Mouse (Mus musculus) adrenal gland, postnatal 36 days (tissue): ENCODE measurements around the gene Hoxd13. TPM values are rescaled to one million over a fixed set of nuclear protein-coding genes. Genes with fewer than 3 reads are reported as not detected.
A peak's percentile ranks its signal among the peaks of the same experiment; 100 is the strongest.

Source experiments
- DNase-seq, 2 experiments: peaks; one replicate each; pipeline ENCODE4 v3.0.0; 2021; ENCODE audit warnings: mixed read lengths in 1 of 2
- long read RNA-seq, 2 experiments: library from polyadenylated mRNA; stranded (forward); transcript quantifications; one replicate each; pipeline ENCODE4 v2.0.0; 2021; ENCODE audit warnings: borderline sequencing depth in 2 of 2
- total RNA-seq, 2 experiments: library from RNA; stranded (reverse); gene quantifications; 2 replicates each; pipeline ENCODE4 v1.2.3; 2021

The Hoxd13 gene
- not detected for total RNA-seq
- long read RNA-seq, experiment 1 = 0 reads
- long read RNA-seq, experiment 2 = 0 reads

DNA sequence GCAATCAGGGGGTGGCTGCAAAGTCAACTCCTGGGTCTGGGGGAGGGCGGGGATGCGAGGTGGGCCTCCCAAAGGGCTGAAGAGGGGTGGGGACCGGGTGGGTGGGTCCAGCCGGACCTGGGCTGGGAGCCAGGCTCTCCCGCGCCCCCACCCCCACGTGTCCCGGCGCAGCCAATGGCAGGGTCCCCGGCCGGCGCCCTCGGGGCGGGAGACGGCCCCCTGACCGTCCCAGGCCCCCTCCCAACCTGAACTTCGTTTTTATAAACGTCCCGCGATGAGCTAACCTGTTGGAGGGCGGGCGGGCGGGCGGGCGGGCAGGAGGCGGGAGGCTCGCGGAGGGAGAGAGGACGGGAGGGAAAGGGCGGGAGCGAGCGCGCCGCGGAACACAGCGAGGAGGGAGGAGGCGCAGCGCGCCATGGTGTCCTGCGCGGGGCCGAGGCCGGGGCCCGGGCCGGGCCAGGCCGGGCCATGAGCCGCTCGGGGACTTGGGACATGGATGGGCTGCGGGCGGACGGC lies at the start of gene Hoxd13:
Gene Hoxd13 (plus strand): TSS at position 469 of the 516 bp plus-strand sequence.
- DNase-seq = no peak

GRCm38 (mm10) chr2:74619676-74620246 lies 48.3 kb upstream of the Hoxd13 start:
- no peak for DNase-seq

DNA sequence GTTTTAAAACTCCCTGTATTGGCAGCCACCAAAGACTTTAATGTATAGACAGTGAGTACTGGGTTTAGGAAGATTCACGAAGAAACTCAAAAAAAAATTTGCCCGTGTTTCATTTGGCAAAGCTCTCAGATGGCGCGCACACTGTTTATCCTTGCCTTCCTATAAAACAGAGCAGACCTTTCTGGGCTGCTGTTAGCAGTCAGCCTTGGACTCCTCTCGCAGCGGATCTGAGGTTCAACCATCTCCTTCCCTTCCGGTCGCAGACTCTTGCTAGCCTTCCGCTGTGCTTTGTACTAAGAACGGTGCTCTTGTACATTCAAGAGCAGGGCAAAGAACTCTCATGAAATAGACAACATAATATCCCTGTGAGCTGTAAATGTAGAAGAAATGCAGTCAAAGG lies 47.7 kb upstream of the Hoxd13 start:
- no peak for DNase-seq

- DNase-seq = no peak
Measured at GRCm38 (mm10) chr2:74635412-74635811, 32.7 kb upstream of the Hoxd13 start.

GRCm38 (mm10) chr2:74642431-74642830 lies 25.7 kb upstream of the Hoxd13 start:
- DNase-seq = no peak

- no peak for DNase-seq
Measured at GRCm38 (mm10) chr2:74645631-74646030, 22.5 kb upstream of the Hoxd13 start.

GRCm38 (mm10) chr2:74647082-74647864 lies 20.8 kb upstream of the Hoxd13 start:
- no peak for DNase-seq

GRCm38 (mm10) chr2:74652996-74653340 lies 15.1 kb upstream of the Hoxd13 start:
- DNase-seq = no peak

DNA sequence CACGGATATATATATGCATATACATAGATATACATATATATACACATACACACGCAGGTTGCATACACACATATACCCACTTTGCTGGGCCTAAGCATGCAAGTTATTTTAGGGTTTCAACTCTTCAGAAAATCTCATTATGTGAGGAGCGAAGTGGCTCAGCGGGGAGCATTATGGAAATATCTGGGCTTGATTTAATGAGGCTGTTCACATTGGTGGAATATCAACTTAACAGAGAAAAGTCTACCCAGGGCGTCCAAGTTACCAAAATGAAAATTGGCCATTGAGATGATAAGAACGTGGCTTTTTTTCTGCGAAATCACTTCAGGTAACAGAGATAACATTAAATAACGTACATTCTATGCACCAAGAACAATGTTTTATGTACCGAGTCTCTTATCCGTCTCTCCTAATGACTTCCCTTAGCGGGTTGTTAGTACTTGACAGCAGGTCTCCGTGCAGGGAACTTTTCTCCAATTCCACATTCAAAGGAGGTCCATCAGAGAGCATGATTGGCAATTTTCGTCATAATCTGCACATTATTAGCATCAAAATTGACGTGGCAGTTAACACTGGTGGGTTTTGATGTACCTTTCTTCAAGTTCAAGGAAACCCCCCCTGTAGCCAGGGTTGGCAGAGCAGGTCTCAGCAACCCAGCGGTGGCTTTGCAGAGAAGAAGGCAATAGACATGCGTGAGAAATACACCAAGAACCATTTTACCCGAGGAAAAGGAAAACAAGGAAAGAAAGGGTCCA lies 14.2 kb upstream of the Hoxd13 start:
- no peak for DNase-seq

DNA sequence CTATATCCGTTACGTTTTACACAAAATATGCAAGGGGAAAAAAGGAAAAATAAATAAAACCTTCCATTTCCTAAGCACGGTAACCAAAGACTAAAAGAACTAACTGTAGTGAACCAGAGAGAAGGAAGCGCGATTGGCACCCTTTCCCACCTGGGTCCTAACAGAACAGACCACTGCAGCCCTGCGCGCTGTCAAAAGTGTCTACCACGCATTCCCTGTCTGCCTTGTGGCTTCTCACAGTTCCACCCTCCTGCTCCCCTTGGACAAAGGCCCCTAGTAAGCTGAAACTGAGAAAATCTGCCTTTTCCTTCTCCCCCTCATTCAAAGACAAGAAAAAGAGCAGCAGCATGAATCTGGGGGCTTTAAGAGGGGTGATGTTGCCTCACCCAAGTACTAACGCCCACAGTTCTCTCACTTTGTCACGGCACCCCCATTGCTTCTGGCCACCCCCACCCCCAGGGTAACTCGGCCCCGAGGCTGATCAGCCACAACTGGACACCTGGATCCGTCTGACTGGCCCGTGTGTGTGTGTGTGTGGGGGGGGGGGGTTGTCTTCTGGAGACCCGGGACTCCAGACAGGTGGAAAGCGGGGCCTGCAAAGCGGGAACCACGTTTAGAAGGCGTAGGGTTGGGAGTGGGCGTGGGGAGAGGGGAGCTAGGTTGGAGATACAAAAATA lies 13.2 kb upstream of the Hoxd13 start:
- no peak for DNase-seq

GRCm38 (mm10) chr2:74655420-74655781 lies 12.7 kb upstream of the Hoxd13 start:
- peak; percentile 52 to 65 for DNase-seq

GRCm38 (mm10) chr2:74655821-74656631 lies 12.1 kb upstream of the Hoxd13 start:
- peak in 1 of 2 experiments; percentile 25 for DNase-seq

DNA sequence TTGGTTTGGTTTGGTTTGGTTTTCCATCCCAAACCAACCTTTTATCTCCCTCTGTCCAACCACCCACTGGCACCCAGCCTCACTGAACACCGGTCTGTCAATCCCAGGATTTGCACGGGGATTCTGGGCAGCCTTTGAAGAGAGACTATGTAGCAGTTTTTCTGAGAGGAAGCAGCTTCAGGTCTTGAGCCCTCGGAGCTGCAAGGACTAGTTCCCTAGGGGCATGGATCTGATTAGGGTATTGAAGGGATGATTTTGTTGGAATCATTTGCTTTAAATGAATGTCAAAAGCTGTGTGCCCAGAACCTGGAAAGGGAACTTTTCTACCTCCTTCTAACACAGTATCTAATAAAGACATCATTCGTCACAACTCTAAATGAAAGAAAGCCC lies 11.5 kb upstream of the Hoxd13 start:
- DNase-seq = no peak

DNA sequence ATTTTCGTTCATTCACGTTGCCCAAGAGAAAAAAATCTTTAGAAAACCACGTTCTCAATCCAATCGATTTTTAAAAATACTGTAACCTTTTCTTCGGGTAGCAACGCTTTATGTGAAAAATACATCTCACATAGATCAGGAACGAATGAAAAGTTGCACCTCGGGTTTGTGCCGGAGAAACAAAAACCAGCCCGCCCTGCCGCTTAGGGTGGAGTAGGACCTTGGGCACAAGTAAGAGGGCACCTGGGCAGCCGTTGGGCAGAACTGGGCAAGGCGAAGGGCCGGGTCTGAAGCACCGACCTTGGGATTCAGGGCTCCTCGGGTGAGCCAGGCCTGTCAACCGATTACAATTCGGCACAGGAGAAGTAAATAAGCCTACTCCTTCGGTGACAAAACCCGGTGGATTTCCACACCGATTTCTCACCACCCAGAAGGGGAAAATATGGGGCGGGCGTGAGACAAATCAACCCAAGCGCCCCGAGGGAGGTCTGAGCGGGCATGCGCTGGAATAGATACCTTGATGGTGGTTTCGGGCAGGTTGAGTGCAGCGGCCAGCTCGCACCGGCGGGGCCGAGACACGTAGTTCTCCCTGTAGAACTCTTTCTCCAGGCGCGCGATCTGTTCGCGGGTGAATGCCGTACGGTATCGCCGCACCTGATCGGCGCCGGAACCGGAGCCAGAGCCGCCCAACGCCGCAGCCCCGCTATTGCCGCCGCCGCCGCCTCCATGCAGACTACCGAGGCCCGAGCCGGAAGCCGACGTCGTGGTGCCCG lies 10.7 kb upstream of the Hoxd13 start:
- peak in 1 of 2 experiments; percentile 19 for DNase-seq

DNA sequence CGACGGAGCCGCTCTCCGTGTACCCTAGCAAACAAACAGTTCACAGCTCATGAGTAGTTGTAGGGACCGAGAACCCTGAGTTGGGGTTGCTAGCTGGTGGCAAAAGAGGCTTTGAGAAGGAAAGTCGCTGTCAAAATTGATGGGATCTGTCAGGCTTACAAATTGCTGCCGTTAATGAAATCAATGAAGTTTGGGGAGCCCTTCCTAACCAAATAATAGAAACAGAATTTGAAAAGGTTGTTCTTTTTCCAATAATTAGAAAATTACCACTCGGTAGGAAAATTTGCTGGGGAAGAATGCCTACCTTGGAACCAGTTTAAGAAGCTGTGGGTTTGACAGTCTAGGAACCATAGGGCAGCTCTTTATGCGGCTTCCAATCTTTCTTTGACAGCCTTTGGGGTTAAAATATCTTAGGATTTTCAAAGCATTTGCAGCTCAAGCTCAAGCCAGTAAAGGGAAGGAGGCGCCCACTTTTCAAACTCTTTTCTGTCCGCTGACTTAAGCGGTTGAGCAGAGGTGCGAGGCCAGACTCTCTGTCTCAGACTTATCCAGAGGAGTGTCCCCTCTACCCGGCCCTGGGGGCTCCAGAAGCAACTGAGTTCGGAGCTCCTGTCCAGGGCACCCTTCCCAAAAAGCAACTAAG lies 10.0 kb upstream of the Hoxd13 start:
- DNase-seq = no peak

GRCm38 (mm10) chr2:74658667-74659371 lies 9.3 kb upstream of the Hoxd13 start:
- no peak for DNase-seq

GRCm38 (mm10) chr2:74659507-74660005 lies 8.6 kb upstream of the Hoxd13 start, which contains the start of gene Evx2:
Gene Evx2 (minus strand): TSS chr2:74659557.
- no peak for DNase-seq

DNA sequence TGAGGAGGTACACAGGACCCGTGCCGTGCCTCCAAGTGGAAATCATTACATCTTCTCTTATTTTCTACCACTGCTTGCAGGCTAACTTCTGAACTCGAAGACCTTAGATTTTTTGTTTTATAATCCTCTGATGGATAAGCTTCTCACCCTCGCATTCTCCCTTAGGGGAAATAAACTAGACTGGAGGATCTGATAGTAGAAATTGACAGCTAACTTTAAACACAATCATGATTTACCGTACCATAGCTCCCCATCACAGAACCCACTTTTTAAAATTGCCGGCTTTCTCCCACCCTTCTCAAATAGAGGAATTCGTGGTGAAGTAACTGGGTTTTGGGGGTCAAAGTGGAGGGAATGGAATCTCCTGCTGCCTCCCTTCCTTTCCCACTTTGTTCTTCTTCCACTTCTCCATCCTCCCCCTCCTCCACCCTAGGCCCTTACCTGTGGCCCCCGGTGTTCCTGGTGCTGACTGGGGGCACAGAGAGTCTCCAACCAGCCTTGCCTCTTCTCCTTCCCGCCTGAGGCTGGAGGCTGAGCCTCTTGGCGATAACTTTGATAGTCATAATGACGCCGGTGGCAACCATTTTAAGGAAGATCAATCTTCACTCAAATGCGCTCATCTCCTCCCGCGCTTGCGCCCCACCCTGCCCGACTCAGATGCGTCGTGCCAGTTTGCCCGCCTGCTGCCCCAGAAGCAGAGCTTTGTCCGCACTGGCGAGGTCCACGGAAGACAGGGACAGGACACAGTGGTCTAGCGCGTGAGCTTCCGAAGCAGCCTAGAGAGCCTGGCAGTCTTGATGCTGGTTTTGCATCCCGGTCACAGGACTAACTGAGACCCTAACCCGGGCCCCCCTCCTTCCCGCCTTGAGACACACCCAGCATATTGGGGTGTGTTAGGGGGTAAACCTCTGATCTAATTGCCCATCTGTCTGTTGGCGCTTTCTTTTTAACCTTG lies 7.4 kb upstream of the Hoxd13 start:
- DNase-seq = no peak
